Mouse (Mus musculus) cerebellum, adult 9-11 months (tissue): ENCODE measurements around the gene Nxn.
"Not testable (repeated sequence)": the region's sequence is repeated elsewhere in the genome, so short reads cannot be mapped to it uniquely, and the experiment has no call there.

Experiments
- DNase-seq: peaks from one replicate; pipeline ENCODE4 v3.0.0; 2022

Nxn gene

GRCm38 (mm10) chr11:76255431-76256001 lies 143.4 kb downstream of the Nxn start:
- peak; percentile 93 for DNase-seq

GRCm38 (mm10) chr11:76253918-76254264 lies 145.0 kb downstream of the Nxn start:
- peak; percentile 47 for DNase-seq

- DNase-seq, result peak; percentile 84
Measured at GRCm38 (mm10) chr11:76253145-76253917, 145.6 kb downstream of the Nxn start.

- peak; percentile 80 for DNase-seq
Measured at GRCm38 (mm10) chr11:76252036-76252435, 146.9 kb downstream of the Nxn start.

- DNase-seq, result no peak
Measured at GRCm38 (mm10) chr11:76247239-76247638, 151.7 kb downstream of the Nxn start.

GRCm38 (mm10) chr11:76246439-76246838 lies 152.5 kb downstream of the Nxn start:
- DNase-seq, result no peak

GRCm38 (mm10) chr11:76243811-76244546 lies 155.0 kb downstream of the Nxn start:
- DNase-seq, result peak; percentile 49

- DNase-seq, result peak; percentile 90
Measured at GRCm38 (mm10) chr11:76242901-76243810, 155.8 kb downstream of the Nxn start, which contains the start of the genes Mrm3 and Glod4. Mrm3 (plus strand) TSS chr11:76243715. Glod4 (minus strand) TSS chr11:76243725.

- DNase-seq, result no peak
Measured at GRCm38 (mm10) chr11:76239750-76240149, 159.2 kb downstream of the Nxn start.

GRCm38 (mm10) chr11:76236136-76236535 lies 162.8 kb downstream of the Nxn start:
- DNase-seq, result no peak

- no peak for DNase-seq
Measured at GRCm38 (mm10) chr11:76225051-76225450, 173.9 kb downstream of the Nxn start.

- no peak for DNase-seq
Measured at GRCm38 (mm10) chr11:76224631-76225030, 174.3 kb downstream of the Nxn start.

- peak; percentile 97 for DNase-seq
Measured at GRCm38 (mm10) chr11:76217390-76217800, 181.5 kb downstream of the Nxn start, which contains the start of the genes Dbil5 and Gemin4. Dbil5 (plus strand) TSS chr11:76217608. Gemin4 (minus strand) TSS chr11:76217664.

- peak; percentile 61 for DNase-seq
Measured at GRCm38 (mm10) chr11:76216681-76217389, 182.1 kb downstream of the Nxn start.

GRCm38 (mm10) chr11:76216049-76216540 lies 182.8 kb downstream of the Nxn start:
- no peak for DNase-seq

GRCm38 (mm10) chr11:76215011-76215410 lies 183.9 kb downstream of the Nxn start:
- DNase-seq, result no peak

- DNase-seq, result no peak
Measured at GRCm38 (mm10) chr11:76213841-76214240, 185.1 kb downstream of the Nxn start.

- DNase-seq, result not testable (repeated sequence)
Measured at GRCm38 (mm10) chr11:76211595-76211994, 187.3 kb downstream of the Nxn start.

- DNase-seq, result no peak
Measured at GRCm38 (mm10) chr11:76210228-76210985, 188.5 kb downstream of the Nxn start.
